Mouse (Mus musculus) bone marrow macrophage, adult 2 months (primary cell): Measurements from ENCODE around the gene Cobll1.

Experiments used
- CTCF ChIP-seq: IDR thresholded peaks from 2 replicates; pipeline ENCODE4 v1.5.1; 2012; ENCODE audit warnings: low read depth, mild to moderate bottlenecking, low read length, moderate library complexity
- POLR2A ChIP-seq: IDR thresholded peaks from 2 replicates; pipeline ENCODE4 v1.6.1; 2012; ENCODE audit warnings: mild to moderate bottlenecking, low read depth, low read length, borderline replicate concordance

- TF ChIP-seq CTCF (no peak), POLR2A (no peak)
Observed at GRCm38 (mm10) chr2:65171516-65171915, 67.7 kb downstream of the Cobll1 start.
